ENCODE assay signal across 8 mouse cellular contexts in genomic region chr4:57954580-57954979, GRCm38 (mm10). TPM values are rescaled to one million over a fixed set of nuclear protein-coding genes. Genes with fewer than 3 reads are reported as not detected.
A peak's percentile ranks its signal among the peaks of the same experiment; 100 is the strongest.
DNase-seq lines count a peak whose midpoint lies in the region; ATAC-seq and TF ChIP-seq lines count a peak whose summit lies in the region.
"Had no signal": no experiment of that assay in that cellular context is flagged by ENCODE, and none has a peak within 500 bp of the region (broad histone marks: within the 10 kb centered on the region; RNA-seq: fewer than 3 reads in every experiment).

No protein-coding gene starts in this region.

- intact Hi-C loops in gastrocnemius, postnatal 36 days (cut with DNase I): no loop called here

- TF ChIP-seq CTCF in stomach, postnatal 0 days (IDR thresholded peaks at IDR 0.05; ENCODE audit: low read depth): no peak

- no peak overlapping the region for H3K9ac ChIP-seq in lung, embryonic 16.5 days (ENCODE audit: low read length)
- H3K9ac ChIP-seq in forebrain, embryonic 11.5 days (ENCODE audit: low read length): no peak overlapping the region
- H3K9ac ChIP-seq in liver, embryonic 12.5 days: peak overlapping the region; percentile 85; the same call in 1 of the 2 replicates
- peak overlapping the region; percentile 82; the same call in 1 of the 2 replicates for H3K9ac ChIP-seq in stomach, postnatal 0 days (ENCODE audit: low read length)

- ATAC-seq in lung, embryonic 16.5 days (ENCODE audit: low read depth): no peak
- no peak for ATAC-seq in forebrain, embryonic 11.5 days (replicated peaks; ENCODE audit: low FRiP score)
- no peak for ATAC-seq in liver, embryonic 12.5 days
- ATAC-seq in stomach, postnatal 0 days (ENCODE audit: low FRiP score, low TSS enrichment): peak; percentile 9; the same call in 1 of the 2 replicates

- H3K27ac ChIP-seq in lung, embryonic 16.5 days (ENCODE audit: low read length): no peak overlapping the region
- no peak overlapping the region for H3K27ac ChIP-seq in forebrain, embryonic 11.5 days (ENCODE audit: low read depth, low read length)
- no peak overlapping the region for H3K27ac ChIP-seq in liver, embryonic 12.5 days
- H3K27ac ChIP-seq in stomach, postnatal 0 days (replicated peaks): peak overlapping the region; percentile 95

- WGBS in lung, embryonic 16.5 days: 67% methylated on average over 6 of the region's 6 CpGs
- 76% methylated on average over 6 of the region's 6 CpGs for WGBS in forebrain, embryonic 11.5 days
- 73% methylated on average over 6 of the region's 6 CpGs for WGBS in liver, embryonic 12.5 days (ENCODE audit: insufficient replicate concordance)
- 37% methylated on average over 6 of the region's 6 CpGs for WGBS in stomach, postnatal 0 days

- H3K4me1 ChIP-seq in lung, embryonic 16.5 days (replicated peaks; ENCODE audit: control insufficient read depth, insufficient read depth, low read length): peaks cover 17% of the 10 kb centered on the region; the same call in 1 of the 2 replicates
- peaks cover 3% of the 10 kb centered on the region; the same call in 1 of the 2 replicates for H3K4me1 ChIP-seq in forebrain, embryonic 11.5 days (replicated peaks; ENCODE audit: control insufficient read depth, insufficient read depth, low read length)
- peaks cover 57% of the 10 kb centered on the region for H3K4me1 ChIP-seq in liver, embryonic 12.5 days
- peaks cover 12% of the 10 kb centered on the region; the same call in 1 of the 2 replicates for H3K4me1 ChIP-seq in stomach, postnatal 0 days (replicated peaks; ENCODE audit: control insufficient read depth, insufficient read depth)

- peak overlapping the region; percentile 73 for H3K4me2 ChIP-seq in lung, embryonic 16.5 days (ENCODE audit: low read depth, low read length)
- peak overlapping the region; percentile 66 for H3K4me2 ChIP-seq in forebrain, embryonic 11.5 days (ENCODE audit: low read depth, low read length, severe bottlenecking)
- peak overlapping the region; percentile 87 for H3K4me2 ChIP-seq in liver, embryonic 12.5 days
- peak overlapping the region; percentile 63 for H3K4me2 ChIP-seq in stomach, postnatal 0 days (replicated peaks; ENCODE audit: low read depth)

- no peaks in the 10 kb centered on the region for H3K27me3 ChIP-seq in lung, embryonic 16.5 days (ENCODE audit: control insufficient read depth, insufficient read depth, low read depth, low read length)
- no peaks in the 10 kb centered on the region for H3K27me3 ChIP-seq in forebrain, embryonic 11.5 days (ENCODE audit: control insufficient read depth, insufficient read depth, low read length)
- H3K27me3 ChIP-seq in liver, embryonic 12.5 days (replicated peaks): no peaks in the 10 kb centered on the region
- H3K27me3 ChIP-seq in stomach, postnatal 0 days (ENCODE audit: control insufficient read depth, insufficient read depth, low read length): no peaks in the 10 kb centered on the region

- TF ChIP-seq EP300 in stomach, postnatal 0 days (optimal IDR thresholded peaks at IDR 0.05): no peak

- H3K4me3 ChIP-seq in lung, embryonic 16.5 days (ENCODE audit: low read length): peak overlapping the region; percentile 83
- H3K4me3 ChIP-seq in forebrain, embryonic 11.5 days (ENCODE audit: low read depth, low read length): peak overlapping the region; percentile 79; the same call in 1 of the 2 replicates
- peak overlapping the region; percentile 79 for H3K4me3 ChIP-seq in liver, embryonic 12.5 days
- peak overlapping the region; percentile 76 for H3K4me3 ChIP-seq in stomach, postnatal 0 days (ENCODE audit: low read depth, low read length)

- peaks cover 3% of the 10 kb centered on the region; the same call in 1 of the 2 replicates for H3K9me3 ChIP-seq in lung, embryonic 16.5 days (ENCODE audit: control insufficient read depth, low read length)
- H3K9me3 ChIP-seq in forebrain, embryonic 11.5 days (ENCODE audit: control insufficient read depth, low read length): peaks cover 3% of the 10 kb centered on the region; the same call in 1 of the 2 replicates
- peaks cover 4% of the 10 kb centered on the region; the same call in 1 of the 2 replicates for H3K9me3 ChIP-seq in liver, embryonic 12.5 days (replicated peaks)
- H3K9me3 ChIP-seq in stomach, postnatal 0 days (ENCODE audit: control insufficient read depth, low read length): no peaks in the 10 kb centered on the region; the same call in 1 of the 2 replicates

- no peak for DNase-seq in lung, postnatal 4 days
- no peak for DNase-seq in forebrain, embryonic 11.5 days (ENCODE audit: low spot score)
- peak; percentile 61 for DNase-seq in stomach, postnatal 0 days (ENCODE audit: low spot score)
- DNase-seq in ovary, adult 18-20 months (ENCODE audit: low spot score): no peak
- no peak for DNase-seq in gastrocnemius, postnatal 36 days

- H3K36me3 ChIP-seq in lung, embryonic 16.5 days (ENCODE audit: control insufficient read depth, insufficient read depth, low read length): peaks cover 22% of the 10 kb centered on the region
- H3K36me3 ChIP-seq in forebrain, embryonic 11.5 days (ENCODE audit: control insufficient read depth, insufficient read depth, low read length): peaks cover 9% of the 10 kb centered on the region
- peaks cover 45% of the 10 kb centered on the region for H3K36me3 ChIP-seq in liver, embryonic 12.5 days
- peaks cover 20% of the 10 kb centered on the region for H3K36me3 ChIP-seq in stomach, postnatal 0 days (ENCODE audit: control insufficient read depth, insufficient read depth, low read length)

RNA-seq across cellular contexts. Expression of gene Txn1, which starts 1.6 kb away (rescaled TPM):
- polyA plus RNA-seq in lung, embryonic 16.5 days (2015; fragmentation: Nextera tagmentation; extraction: Ambion mirVana): 444 and 474 TPM in 2 replicates
- 392 and 414 TPM in 2 replicates for polyA plus RNA-seq in forebrain, embryonic 11.5 days (2014; fragmentation: Nextera tagmentation; extraction: Ambion mirVana)
- 278 and 288 TPM in 2 replicates for polyA plus RNA-seq in liver, embryonic 12.5 days (2016; fragmentation: Nextera tagmentation; extraction: Ambion mirVana)
- polyA plus RNA-seq in stomach, postnatal 0 days (2015; fragmentation: Nextera tagmentation; extraction: Ambion mirVana): 530 and 563 TPM in 2 replicates
- total RNA-seq in gastrocnemius, postnatal 36 days (2021): 10 to 100 TPM; 62.8 to 67.2 TPM

RNA-seq across cellular contexts. Expression of gene D630039A03Rik, which starts 38.5 kb away (rescaled TPM):
- polyA plus RNA-seq in lung, embryonic 16.5 days (2015; fragmentation: Nextera tagmentation; extraction: Ambion mirVana): 3.4 and 3.5 TPM in 2 replicates
- polyA plus RNA-seq in forebrain, embryonic 11.5 days (2014; fragmentation: Nextera tagmentation; extraction: Ambion mirVana): not detected in 2 replicates
- polyA plus RNA-seq in liver, embryonic 12.5 days (2016; fragmentation: Nextera tagmentation; extraction: Ambion mirVana): 0.39 and 0.51 TPM in 2 replicates
- polyA plus RNA-seq in stomach, postnatal 0 days (2015; fragmentation: Nextera tagmentation; extraction: Ambion mirVana): 12.7 and 14.2 TPM in 2 replicates
- not detected for total RNA-seq in gastrocnemius, postnatal 36 days (2021)

RNA-seq across cellular contexts. Expression of gene Txndc8, which starts 54.3 kb away (rescaled TPM):
- polyA plus RNA-seq in lung, embryonic 16.5 days (2015; fragmentation: Nextera tagmentation; extraction: Ambion mirVana): not detected in 2 replicates
- polyA plus RNA-seq in forebrain, embryonic 11.5 days (2014; fragmentation: Nextera tagmentation; extraction: Ambion mirVana): not detected in 2 replicates
- polyA plus RNA-seq in liver, embryonic 12.5 days (2016; fragmentation: Nextera tagmentation; extraction: Ambion mirVana): not detected in 2 replicates
- not detected in 2 replicates for polyA plus RNA-seq in stomach, postnatal 0 days (2015; fragmentation: Nextera tagmentation; extraction: Ambion mirVana)
- total RNA-seq in gastrocnemius, postnatal 36 days (2021): not detected
- total RNA-seq: left cerebral cortex, adult 18-20 months had no signal

Comparison
In these comparisons a context has a peak if more than half of its experiments do, and no peak if none do; other contexts are left out.
1. H3K9ac ChIP-seq: peak in liver, embryonic 12.5 days (single experiment) and stomach, postnatal 0 days (single experiment); none in lung, embryonic 16.5 days (single experiment) and forebrain, embryonic 11.5 days (single experiment).
2. Peak in every context shown above with its lines, with median percentiles within 50 percentile points of each other: H3K4me2 ChIP-seq and H3K4me3 ChIP-seq.